Mouse (Mus musculus): ENCODE results near the gene Krtap1-5.

Gene Krtap1-5

GRCm38 (mm10) chr11:99547892-99548291 is 32.9 kb downstream of the Krtap1-5 start:
- DNase-seq (ENCODE audit: low spot score in 2 of 2): no peak

- peak; percentile 36 to 76 for DNase-seq (ENCODE audit: low spot score in 2 of 2)
These were observed 41.1 kb downstream of the Krtap1-5 start for GRCm38 (mm10) chr11:99539721-99540120.
